Mouse (Mus musculus) kidney, postnatal 36 days (tissue): ENCODE measurements at regions not wholly inside any gene's neighbourhood (a gene's known extent, or its start where the extent isn't known, plus 50 kb on each side); places are given as distances from the start of the nearest gene placed in this dataset.
A peak's percentile ranks its signal among the peaks of the same experiment; 100 is the strongest.

Experiments used
- DNase-seq, 2 experiments: peaks; one replicate each; pipeline ENCODE4 v3.0.0; 2021 to 2022; ENCODE audit warnings: mixed read lengths in 2 of 2

DNA sequence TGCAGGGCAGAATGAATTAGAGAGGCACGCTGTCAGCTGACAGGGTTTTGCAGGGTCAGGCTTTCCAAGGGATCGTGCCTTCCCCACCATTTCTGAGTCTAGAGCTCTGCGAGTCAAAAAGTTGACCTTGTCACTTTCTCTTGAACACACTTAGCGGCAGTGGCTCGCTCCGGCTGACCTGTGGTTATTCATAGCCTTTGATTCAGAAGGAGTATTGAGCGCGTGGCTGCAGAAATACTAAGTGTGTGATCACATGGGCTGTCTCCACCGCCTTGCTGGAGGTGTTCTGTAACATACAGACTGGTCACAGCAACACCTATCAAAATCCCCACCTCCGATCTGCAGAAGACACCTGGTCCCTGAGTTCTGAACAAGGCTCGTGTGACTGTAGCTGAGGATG, 252.9 kb downstream of the Uaca start:
- DNase-seq, result no peak

DNA sequence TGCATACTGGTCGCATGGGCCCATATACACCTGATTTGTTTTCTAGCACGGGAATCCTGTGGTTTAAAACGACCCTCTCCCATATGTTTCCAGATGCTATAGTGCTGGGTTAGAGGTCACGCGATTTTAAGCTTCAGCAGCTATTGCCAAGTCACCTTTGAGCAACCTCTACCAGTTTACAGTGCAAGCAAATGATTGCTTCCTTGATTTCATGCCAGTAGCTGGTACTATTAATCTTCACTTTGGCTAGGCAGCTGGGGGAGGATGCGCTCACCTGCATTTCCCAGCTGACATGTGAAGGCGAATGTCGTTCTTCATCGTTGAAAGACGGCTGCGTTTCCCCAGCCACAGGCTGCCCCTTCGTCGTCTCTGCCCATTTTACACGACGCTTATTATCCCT, 254.2 kb downstream of the Uaca start:
- no peak for DNase-seq

DNA sequence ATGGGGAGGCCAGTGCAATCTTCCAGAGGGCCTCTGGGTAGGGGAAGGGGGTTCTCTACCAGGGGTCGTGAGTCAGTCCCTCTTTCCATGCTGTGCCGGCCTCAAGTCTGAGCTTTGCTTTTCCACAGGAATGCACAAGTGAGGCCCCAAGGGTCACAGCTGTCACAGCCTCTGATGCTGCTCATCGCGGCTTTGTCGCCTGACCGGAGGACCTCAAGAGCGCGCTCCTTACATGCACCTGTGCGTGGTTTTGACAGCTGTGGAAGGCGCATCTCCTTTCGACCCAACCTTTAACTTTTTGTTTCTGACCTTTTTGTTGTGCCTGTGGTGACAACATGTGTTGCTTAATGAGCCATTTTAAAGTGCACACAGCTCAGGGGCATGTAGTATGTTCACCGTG, 258.3 kb downstream of the Uaca start:
- DNase-seq, result no peak

DNA sequence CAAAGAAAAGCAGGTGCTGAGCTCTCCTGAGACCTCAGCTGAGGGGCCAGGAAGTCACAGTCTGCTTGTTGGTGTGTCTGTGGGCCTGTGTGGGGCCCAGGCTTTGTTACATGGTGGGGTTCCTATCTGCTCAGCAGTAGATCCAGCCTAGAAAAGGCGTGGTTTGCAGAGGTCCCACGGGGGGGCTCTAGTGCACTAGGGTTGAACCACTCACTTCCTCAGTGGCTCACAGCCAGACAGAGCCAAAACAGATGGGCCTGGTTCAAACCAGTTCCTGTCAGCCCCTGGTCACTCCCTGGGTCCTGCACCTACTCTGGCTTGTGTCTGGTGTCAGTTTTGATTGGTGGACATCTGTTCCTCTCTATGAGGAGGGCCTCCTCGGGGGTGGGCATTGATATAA, 260.1 kb downstream of the Uaca start:
- DNase-seq, result peak; percentile 77 to 82

DNA sequence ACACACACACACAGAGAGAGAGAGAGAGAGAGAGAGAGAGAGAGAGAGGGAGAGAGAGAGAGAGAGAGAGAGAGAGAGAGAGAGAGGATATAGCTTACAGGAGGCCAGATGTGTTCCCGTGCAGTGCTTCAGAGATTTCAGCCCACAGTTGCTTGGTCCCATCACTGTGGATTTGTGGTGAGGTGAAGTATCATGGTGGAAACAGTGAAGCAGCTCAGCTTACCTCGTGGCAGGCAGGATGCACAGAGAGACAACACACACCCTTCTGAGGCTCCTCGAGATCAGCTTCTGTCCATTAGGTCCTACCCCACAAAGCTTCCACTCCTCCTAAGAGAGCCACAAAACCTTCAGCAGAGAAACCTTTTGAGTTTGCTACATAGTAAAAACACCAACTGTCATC, 261.1 kb downstream of the Uaca start:
- DNase-seq, result no peak

DNA sequence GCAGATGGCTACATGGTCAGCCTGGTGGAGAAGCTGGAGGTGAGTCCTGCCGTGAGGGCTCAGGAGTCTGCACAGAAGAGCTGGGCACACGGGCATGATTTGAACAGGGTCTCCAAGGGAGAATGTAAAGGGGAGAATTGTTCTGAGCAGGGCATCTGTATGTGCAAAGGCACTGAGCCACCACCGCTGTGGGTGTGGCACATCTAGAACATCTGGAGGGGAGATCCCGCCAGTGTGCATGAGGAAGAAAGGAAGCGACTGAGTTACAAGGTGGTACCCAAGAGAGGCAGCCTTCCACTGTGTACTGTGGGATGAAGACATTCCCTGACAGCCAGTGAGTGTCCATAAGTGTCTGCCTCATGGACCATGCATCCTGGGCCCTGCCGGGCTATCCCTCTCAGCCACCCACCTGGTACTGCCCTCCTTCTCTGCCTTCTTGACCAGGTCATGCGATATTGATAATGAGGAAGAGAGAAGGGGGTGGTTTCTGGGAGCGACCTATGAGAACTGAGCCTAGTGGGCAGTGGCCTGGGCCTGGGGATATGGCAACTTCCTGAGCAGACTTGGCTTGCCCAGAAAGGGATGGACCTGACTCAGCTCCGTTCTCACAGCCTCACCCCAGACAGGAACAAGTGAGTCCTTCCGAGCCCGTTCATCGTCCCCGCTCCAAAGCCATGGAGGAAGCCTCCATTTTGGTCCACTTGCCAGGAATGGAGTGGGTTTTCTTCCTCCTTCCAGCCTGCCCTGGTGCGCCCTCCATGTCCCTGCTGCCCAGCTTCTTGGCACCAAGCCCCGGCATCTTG, 261.8 kb downstream of the Uaca start:
- no peak for DNase-seq

DNA sequence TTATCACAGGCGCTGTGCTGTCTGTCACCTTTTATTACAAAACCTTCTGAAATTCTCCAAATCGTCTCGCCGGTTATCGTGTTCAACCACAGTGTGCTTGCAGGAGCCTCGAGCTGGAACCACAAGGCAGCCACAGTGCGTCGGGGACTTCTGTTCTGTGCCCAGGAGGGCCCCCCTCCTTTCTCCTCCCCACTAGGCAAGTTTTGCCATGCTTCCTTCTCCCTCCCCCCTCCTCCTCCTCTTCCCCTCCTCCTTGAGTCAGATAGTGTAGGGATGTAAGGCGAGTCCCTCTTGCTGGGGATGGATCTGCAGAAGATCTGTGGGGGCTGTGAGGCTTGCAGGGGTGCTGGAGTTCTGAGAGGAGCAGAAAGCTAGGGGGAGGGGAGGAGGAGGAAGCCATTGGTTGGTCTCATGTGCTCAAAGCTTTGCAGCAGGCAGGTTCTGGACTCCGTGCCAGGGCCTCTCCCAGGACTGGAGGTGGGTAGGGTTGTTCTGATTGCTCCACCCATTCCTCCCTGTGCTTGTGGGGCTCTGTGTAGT, 262.5 kb downstream of the Uaca start:
- DNase-seq, result no peak

DNA sequence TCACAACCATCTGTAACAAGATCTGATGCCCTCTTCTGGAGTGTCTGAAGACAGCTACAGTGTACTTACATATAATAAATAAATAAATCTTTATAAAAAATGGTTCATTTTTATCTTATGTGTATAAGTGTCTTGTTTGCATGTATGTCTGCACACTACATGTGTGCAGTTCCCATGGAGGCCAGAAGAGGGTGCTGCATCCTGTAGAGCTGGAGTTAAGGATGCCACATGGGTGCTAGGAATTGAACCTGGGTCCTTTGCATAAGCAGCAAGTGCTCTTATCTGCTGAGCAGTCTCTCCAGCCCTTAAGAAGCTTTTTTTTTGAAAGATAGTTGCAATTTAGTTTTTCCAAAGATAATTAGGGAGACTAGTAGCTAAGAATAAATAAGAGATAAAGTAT, 264.9 kb downstream of the Uaca start:
- no peak for DNase-seq

DNA sequence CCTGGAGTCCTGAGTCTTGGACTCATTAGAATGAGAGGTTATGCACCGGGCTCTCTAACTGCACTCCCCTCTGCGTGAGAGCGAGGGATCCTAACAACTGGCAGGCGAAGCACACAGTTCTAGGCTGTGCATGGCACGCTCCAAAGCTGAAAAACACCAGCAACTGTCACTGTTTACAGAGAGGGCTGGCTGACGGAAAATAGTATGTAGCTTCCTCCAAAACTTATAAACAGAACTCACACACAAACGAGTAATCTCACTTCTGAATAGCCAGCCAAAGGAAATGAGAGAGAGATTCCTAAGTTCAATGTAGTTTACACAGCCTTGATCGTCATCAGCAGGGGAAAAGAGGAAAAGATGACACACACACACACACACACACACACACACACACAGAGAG, 266.6 kb downstream of the Uaca start:
- no peak for DNase-seq

DNA sequence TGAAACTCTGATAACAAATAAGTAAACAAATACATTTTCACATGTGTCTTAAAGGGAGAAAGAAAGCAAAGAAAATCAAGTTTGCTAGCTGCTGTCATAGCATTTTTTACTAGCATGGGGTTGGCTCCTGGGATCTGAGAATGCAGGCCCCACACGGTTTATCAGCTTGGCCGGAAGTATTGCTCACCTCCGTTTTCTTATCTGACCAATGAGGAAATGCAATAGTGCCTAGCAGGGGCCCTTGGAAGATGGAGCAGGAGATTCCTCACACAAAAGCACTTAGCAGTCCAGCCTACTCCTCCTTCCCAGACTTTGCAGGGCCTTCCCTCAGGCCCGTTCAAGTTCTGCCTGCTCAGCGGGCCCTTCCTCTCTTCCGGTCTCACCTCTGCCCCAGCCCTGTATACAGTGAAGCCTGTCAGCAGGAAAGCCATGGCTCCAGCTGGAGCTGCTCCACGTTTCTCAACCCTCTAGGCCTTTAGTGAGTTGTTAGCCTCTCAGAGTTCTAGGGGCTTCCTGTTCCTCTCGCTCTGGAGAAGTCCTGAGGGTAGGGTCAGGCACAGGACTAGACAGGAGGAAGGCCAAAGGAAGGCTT, 270.5 kb downstream of the Uaca start:
- no peak for DNase-seq

DNA sequence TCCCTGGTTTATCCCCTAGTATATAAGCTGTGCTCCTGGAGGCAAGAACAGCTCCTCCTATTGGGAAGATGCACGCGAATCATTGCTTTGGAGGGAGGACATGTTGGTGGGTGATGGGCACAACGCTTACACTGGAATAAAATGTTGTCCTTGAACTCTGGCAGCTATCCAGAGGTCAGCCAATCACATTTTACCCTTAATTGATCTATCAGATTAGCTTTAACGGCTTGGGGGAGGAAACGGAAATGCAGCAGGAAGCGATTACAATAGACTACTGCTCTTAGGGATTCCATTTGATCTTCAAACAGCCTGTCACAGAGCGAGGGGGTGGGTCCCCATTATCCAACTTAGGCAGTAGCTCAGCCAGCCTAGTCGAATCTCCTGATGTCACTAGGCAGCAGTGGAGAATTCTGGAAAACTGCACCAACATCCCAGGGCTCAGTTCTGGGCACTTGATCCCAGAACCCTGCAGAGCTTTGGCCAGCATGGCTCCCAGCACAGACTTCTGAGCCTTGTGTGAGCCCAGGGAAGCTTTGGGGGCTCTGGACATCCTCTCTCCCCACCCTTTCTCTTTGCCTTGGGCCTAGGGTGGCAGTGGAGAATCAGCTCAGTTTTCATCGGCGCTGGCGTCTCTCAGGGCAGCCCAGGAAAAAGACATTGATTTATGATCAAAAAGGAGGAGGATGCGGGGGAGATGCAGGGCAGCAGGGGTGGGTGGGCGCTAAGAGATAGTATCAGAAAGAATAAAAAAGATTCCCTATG, 275.4 kb downstream of the Uaca start:
- no peak for DNase-seq

DNA sequence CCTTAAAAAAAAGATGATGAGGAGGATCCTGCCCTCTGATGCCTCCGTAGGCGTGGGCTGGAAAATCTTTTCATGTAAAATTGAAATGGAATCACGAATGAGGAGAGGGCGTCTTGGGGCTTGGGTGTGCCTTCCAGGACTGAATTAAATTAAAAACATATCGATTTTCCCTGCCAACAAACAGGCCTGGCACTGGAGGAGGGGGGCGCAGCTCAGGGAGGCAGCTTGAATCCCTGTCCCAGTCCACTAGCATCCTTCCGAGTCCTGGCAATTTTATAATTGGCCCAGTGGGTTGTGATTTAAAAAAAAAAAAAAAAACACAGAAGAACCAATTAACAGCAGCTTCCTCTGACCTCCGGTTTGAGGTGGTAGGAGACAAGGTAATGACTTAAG, 276.0 kb downstream of the Uaca start:
- no peak for DNase-seq

DNA sequence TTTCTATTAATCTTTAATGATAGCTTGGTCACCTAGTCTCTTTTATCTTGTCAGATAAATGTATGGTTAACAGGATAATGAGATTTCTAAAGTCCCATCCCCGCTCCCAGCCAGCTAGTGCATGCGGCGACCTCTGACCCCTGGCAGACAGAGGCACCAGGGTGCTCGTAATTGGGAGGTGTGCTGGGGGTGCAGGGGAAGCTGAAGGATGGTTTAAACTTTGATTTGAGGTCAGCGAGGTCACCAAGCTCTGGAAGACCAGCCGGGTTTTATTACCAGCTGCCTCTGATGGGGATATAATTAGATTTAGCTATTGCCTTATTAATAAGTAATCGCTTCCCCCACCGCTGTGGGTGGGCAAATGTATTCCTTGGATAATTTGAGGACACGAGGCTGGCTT, 276.5 kb downstream of the Uaca start:
- DNase-seq, result no peak

DNA sequence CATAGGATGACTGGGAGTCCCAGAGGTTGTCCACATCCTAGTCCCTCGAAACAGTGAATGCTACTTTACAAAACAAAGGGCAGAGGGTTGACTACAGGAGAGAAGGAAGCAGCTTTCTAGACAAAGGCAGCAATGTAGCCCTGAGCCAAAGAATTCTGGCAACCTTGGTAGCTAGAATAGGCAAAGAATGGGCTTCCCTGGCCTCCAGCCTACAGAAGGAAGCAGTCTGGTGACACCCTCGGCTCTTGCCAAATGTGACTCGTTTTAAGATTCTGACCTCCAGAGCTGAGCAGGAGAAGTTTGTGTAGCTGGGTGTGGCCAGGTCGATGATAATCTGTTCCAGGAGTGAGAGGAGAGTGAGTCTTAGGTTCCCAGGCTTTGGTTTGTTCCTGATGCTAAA, 279.1 kb downstream of the Uaca start:
- no peak for DNase-seq

DNA sequence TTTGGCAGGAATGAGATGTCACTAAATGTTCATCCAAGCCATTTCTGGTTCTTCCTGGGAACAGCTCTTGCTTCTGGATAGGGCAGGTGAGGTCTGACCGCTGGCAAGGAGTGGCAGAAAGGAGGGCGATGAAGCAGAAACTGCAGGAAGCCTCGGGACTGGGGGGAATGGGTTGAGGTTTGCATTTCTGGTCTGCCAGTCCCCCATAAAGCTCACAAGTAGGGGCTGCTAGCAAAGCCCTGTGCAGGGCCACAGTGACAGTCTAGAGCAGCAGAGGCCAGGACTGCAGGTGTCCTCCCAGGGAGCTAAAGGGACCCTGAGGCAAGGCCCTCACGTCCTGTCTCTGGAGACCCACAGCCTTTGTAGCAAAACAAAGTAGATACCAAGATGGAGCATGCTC, 280.7 kb downstream of the Uaca start:
- DNase-seq, result no peak

DNA sequence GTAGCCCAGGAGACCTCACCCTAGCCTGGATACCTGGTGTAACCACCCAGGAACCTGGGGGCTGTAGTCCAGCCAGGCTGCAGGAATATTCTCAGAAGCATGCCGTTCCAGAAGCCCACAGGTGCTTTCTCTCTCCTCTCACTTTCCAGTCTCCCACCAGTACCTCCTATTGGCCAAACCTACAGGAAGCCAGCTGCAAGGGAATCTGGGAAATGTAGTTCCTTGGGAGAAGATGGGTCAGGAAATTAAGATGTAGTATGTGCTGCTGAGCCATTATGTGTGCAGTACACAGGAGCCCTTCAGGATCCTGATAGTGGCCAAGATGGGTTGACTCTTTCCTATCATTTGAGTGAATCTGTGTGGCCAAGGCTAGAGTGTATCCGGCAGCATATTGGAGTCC, 282.8 kb downstream of the Uaca start:
- DNase-seq, result no peak

DNA sequence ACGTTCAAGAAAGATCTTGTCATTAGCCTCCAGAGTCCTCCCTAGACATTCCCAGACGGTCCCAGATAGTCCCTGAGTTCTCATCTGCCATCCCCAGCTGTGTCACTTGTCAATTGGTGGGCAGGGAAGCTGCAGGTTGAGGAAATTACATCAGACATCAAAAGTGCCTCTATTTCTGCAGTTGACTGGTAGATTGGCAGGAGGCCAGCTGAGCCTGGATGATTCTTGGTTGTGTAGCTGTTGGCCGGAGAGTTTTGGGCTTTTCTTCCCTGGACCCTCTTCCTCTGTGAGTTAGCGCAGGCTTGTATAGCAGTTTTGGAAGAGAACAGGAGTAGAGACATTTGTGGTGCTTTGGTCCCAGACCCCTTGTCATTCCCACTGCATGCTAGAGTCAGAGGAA, 283.5 kb downstream of the Uaca start:
- peak in 1 of 2 experiments; percentile 13 for DNase-seq

DNA sequence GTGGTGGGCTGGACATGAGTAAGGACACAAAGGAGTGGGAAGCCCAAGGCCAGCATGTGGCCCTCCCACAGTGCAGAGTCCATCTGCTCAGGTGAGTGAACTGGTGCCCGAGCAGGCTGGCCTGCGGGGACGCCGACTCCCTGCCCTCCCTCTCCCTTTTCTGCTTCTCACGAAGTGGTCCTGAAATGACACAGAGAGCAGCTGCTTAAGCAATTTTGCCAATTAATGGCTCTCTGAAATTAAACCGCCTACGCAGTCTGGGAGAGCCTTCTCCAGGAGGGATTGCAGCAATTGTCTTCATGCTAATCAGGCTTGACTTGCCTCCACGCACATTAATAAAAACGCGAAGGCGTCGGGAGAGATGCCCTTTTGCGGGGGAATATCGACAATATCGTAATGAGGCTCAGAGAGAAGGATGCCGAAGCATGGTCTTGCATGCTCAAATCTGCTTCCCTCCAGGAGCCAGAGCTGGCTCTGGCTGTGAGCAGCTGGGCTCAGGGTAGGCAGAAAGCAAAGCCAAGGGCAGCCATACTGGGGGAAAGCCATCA, 287.2 kb downstream of the Uaca start:
- peak in 1 of 2 experiments; percentile 10 for DNase-seq

DNA sequence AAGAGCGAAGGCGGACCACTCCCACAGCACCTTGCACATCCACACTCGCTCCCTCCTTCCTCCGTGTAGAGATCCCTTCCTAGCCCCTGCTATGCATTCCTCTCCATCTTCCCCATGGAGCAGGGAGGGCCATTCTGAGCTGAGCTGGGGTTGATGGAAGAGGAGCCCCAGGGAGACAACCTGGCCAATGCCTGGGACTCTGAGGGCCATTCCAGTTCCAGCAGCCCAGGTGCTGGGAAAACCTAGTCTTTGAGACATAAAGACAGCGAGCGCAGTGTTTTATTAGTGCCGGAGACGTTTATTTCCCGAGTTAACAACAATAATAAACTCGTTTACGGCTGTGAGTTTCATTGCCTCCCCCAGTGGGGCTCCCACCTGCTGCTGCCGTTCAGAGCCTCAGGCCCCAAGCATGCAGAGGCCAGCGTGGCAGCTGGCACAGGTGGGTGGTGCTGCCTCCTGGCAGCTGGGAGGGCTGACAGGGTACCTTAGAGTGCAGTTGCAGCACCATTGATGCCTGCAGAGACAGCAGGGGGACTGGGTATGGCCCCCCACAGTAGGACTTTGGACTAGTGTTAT, 287.4 kb upstream of the Tle3 start:
- DNase-seq, result no peak

DNA sequence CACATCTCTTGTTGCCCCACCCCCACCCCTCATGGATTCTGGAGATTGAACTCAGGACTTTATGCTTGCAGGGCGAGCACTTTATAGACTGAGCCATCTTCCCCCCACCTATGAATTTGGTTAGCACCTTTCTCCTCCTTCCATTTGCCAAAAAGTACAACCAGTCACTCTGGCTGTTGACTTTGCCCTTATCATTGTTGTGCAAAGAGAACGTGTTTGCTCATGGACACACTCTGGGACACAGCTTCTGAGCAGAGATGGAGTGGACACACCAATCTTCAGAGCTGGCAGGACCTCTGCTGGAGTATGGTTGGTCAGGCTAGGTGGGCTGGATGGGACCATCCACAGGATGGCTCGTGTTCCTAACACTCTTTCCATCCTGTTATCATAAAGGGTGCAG, 285.1 kb upstream of the Tle3 start:
- DNase-seq, result no peak

DNA sequence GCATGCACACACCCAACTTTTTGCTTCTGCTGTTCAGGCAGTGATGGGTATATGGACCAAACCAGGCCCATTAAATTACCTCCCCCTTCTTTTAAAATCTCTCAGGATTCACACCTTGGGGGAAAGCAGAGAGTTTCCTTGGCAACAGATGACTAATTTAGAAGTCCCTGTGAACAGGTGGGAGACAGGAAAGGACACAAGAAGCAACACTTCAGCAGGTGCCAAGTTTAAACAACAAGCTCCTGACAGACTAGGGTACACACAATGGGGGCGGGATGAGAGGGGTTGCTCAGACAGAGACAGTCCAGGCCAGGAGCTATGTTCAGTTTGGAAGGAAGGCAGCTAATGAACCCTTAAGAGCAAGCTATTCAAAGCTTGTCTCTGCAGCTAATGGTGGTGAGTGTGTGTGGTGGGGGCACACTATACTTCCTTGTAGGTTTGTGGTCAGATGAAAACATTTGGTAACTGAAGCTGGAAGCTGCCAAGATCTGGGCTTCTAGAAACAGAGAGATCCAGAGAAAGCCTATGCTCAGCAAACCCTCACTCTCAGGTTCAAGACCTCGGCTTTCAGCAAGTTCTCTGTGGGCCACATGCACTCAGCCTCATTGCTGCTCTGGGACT, 283.0 kb upstream of the Tle3 start:
- DNase-seq, result no peak

DNA sequence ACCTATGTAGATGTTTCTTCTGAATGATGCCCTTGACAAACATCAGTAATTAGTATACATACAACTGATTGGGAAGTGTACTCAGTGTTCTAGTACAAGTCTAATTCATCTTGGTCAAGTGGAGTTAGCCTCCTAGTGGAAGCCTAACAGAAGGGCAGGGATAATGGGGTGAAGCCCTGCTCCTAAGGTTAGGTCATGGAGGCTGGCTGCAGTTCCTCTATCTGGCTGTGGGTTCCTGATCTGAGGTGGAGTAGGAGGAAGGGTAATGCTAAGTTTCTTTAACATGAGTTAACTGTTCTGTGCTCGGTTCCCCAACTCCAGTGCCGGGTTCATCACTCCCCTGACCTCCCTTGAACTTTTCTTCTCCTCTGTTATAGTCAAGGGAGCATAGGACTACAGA, 281.1 kb upstream of the Tle3 start:
- DNase-seq, result no peak
